In genomic region chr12:54200856-54201255, GRCm38 (mm10) we compare ENCODE assay signal across 8 mouse cellular contexts. TPM values are rescaled to one million over a fixed set of nuclear protein-coding genes. Genes with fewer than 3 reads are reported as not detected.
DNase-seq lines count a peak whose midpoint lies in the region; ATAC-seq and TF ChIP-seq lines count a peak whose summit lies in the region.

No protein-coding gene starts in this region.

- no peak for TF ChIP-seq CTCF in midbrain, postnatal 0 days (IDR thresholded peaks at IDR 0.05)
- no peak for TF ChIP-seq CTCF in stomach, postnatal 0 days (IDR thresholded peaks at IDR 0.05; ENCODE audit: low read depth)
- no peak for TF ChIP-seq CTCF in thymus, adult 2 months (IDR thresholded peaks at IDR 0.05; ENCODE audit: borderline replicate concordance, control insufficient read depth, extremely low read depth, insufficient read depth, low read length, poor library complexity)

- DNase-seq in heart, embryonic 10.5 days (ENCODE audit: low spot score), result no peak
- no peak for DNase-seq in heart, postnatal 25 days (ENCODE audit: low spot score)
- no peak for DNase-seq in midbrain, postnatal 0 days (ENCODE audit: low spot score)
- DNase-seq in midbrain, embryonic 11.5 days (ENCODE audit: low spot score, missing footprints), result no peak
- peak; percentile 71 for DNase-seq in induced T-regulatory cell, adult 2 months (ENCODE audit: low read depth)
- DNase-seq in stomach, postnatal 0 days (ENCODE audit: low spot score), result no peak
- no peak for DNase-seq in left cerebral cortex, postnatal 4 days
- no peak for DNase-seq in thymus, adult 2 months

- no peak for ATAC-seq in midbrain, postnatal 0 days (ENCODE audit: low FRiP score)
- ATAC-seq in midbrain, embryonic 11.5 days (ENCODE audit: low FRiP score), result no peak
- ATAC-seq in stomach, postnatal 0 days (ENCODE audit: low FRiP score, low TSS enrichment), result no peak

- TF ChIP-seq POLR2A in thymus, adult 2 months (IDR thresholded peaks at IDR 0.05; ENCODE audit: control insufficient read depth, extremely low read depth, insufficient read depth, low read length, poor library complexity), result no peak

- TF ChIP-seq EP300 in stomach, postnatal 0 days (optimal IDR thresholded peaks at IDR 0.05), result no peak

- no peak overlapping the region for H3K4me3 ChIP-seq in heart, embryonic 10.5 days
- H3K4me3 ChIP-seq in midbrain, postnatal 0 days (ENCODE audit: low read depth, low read length), result no peak overlapping the region
- no peak overlapping the region for H3K4me3 ChIP-seq in midbrain, embryonic 11.5 days (ENCODE audit: low read depth, low read length)
- H3K4me3 ChIP-seq in stomach, postnatal 0 days (ENCODE audit: low read depth, low read length), result peak overlapping the region; percentile 74
- H3K4me3 ChIP-seq in thymus, adult 2 months (ENCODE audit: control insufficient read depth, insufficient read depth, low read length), result no peak overlapping the region

- peaks cover 16% of the 10 kb centered on the region; the same call in 1 of the 2 replicates for H3K27me3 ChIP-seq in heart, embryonic 10.5 days (ENCODE audit: insufficient read depth, poor library complexity, severe bottlenecking)
- peaks cover 9% of the 10 kb centered on the region for H3K27me3 ChIP-seq in midbrain, postnatal 0 days (ENCODE audit: insufficient read depth, low read length)
- H3K27me3 ChIP-seq in midbrain, embryonic 11.5 days (ENCODE audit: control insufficient read depth, insufficient read depth, low read length), result peaks cover 20% of the 10 kb centered on the region
- H3K27me3 ChIP-seq in stomach, postnatal 0 days (ENCODE audit: control insufficient read depth, insufficient read depth, low read length), result no peaks in the 10 kb centered on the region
- no peaks in the 10 kb centered on the region for H3K27me3 ChIP-seq in thymus, adult 2 months (ENCODE audit: control insufficient read depth, insufficient read depth, low read length)

- peak overlapping the region; percentile 33; the same call in 1 of the 2 replicates for H3K27ac ChIP-seq in heart, embryonic 10.5 days
- H3K27ac ChIP-seq in midbrain, postnatal 0 days (ENCODE audit: low read depth, low read length), result no peak overlapping the region
- H3K27ac ChIP-seq in midbrain, embryonic 11.5 days (ENCODE audit: low read depth, low read length), result no peak overlapping the region
- H3K27ac ChIP-seq in stomach, postnatal 0 days (replicated peaks), result peak overlapping the region; percentile 63
- no peak overlapping the region for H3K27ac ChIP-seq in thymus, adult 2 months (ENCODE audit: control insufficient read depth, insufficient read depth, low read length)

- no peaks in the 10 kb centered on the region for H3K9me3 ChIP-seq in heart, embryonic 10.5 days
- no peaks in the 10 kb centered on the region for H3K9me3 ChIP-seq in midbrain, postnatal 0 days (ENCODE audit: low read length)
- no peaks in the 10 kb centered on the region for H3K9me3 ChIP-seq in midbrain, embryonic 11.5 days (ENCODE audit: control insufficient read depth, low read length)
- no peaks in the 10 kb centered on the region for H3K9me3 ChIP-seq in stomach, postnatal 0 days (ENCODE audit: control insufficient read depth, low read length)

- WGBS in heart, embryonic 10.5 days, result 40% methylated on average over 6 of the region's 6 CpGs
- WGBS in midbrain, postnatal 0 days, result 56% methylated on average over 6 of the region's 6 CpGs
- WGBS in midbrain, embryonic 11.5 days, result 70% methylated on average over 6 of the region's 6 CpGs
- WGBS in stomach, postnatal 0 days, result 21% methylated on average over 6 of the region's 6 CpGs
- WGBS in thymus, adult 2 months, result 6% methylated on average over 6 of the region's 6 CpGs

- intact Hi-C loops in heart, postnatal 25 days (cut with DNase I), result loop anchor here (5.0 to 10.0 kb wide), 2 partner anchors 201 to 344 kb away; no protein-coding TSS in a partner anchor
- intact Hi-C loops in left cerebral cortex, postnatal 4 days (cut with DNase I), result loop anchor here (10.0 kb wide), 2 partner anchors 154 to 294 kb away; no protein-coding TSS in a partner anchor

- H3K9ac ChIP-seq in midbrain, postnatal 0 days (replicated peaks; ENCODE audit: low read length, poor library complexity, severe bottlenecking), result no peak overlapping the region
- no peak overlapping the region for H3K9ac ChIP-seq in midbrain, embryonic 11.5 days (ENCODE audit: low read length)
- peak overlapping the region; percentile 32 for H3K9ac ChIP-seq in stomach, postnatal 0 days (ENCODE audit: low read length)

- no peaks in the 10 kb centered on the region for H3K36me3 ChIP-seq in heart, embryonic 10.5 days
- no peaks in the 10 kb centered on the region for H3K36me3 ChIP-seq in midbrain, postnatal 0 days (ENCODE audit: insufficient read depth, low read length)
- H3K36me3 ChIP-seq in midbrain, embryonic 11.5 days (ENCODE audit: control insufficient read depth, insufficient read depth, low read length), result no peaks in the 10 kb centered on the region
- no peaks in the 10 kb centered on the region for H3K36me3 ChIP-seq in stomach, postnatal 0 days (ENCODE audit: control insufficient read depth, insufficient read depth, low read length)
- no peaks in the 10 kb centered on the region for H3K36me3 ChIP-seq in thymus, adult 2 months (ENCODE audit: control insufficient read depth, insufficient read depth, low read length)

- H3K4me2 ChIP-seq in midbrain, postnatal 0 days (ENCODE audit: low read depth, low read length, poor library complexity, severe bottlenecking), result 0 out of 2 replicates have a peak overlapping the region, but pooled peaks have one; percentile 30
- H3K4me2 ChIP-seq in midbrain, embryonic 11.5 days, result no peak overlapping the region
- H3K4me2 ChIP-seq in stomach, postnatal 0 days (replicated peaks; ENCODE audit: low read depth), result peak overlapping the region; percentile 90

- H3K4me1 ChIP-seq in heart, embryonic 10.5 days, result peaks cover 38% of the 10 kb centered on the region
- H3K4me1 ChIP-seq in midbrain, postnatal 0 days (ENCODE audit: insufficient read depth, low read length), result peaks cover 5% of the 10 kb centered on the region; the same call in 1 of the 2 replicates
- peaks cover 5% of the 10 kb centered on the region for H3K4me1 ChIP-seq in midbrain, embryonic 11.5 days (ENCODE audit: control insufficient read depth, insufficient read depth, low read length)
- H3K4me1 ChIP-seq in stomach, postnatal 0 days (replicated peaks; ENCODE audit: control insufficient read depth, insufficient read depth), result peaks cover 14% of the 10 kb centered on the region
- H3K4me1 ChIP-seq in thymus, adult 2 months (replicated peaks; ENCODE audit: control insufficient read depth, insufficient read depth, low read length), result peaks cover 29% of the 10 kb centered on the region

RNA-seq across cellular contexts. Expression of gene Egln3, which starts 2.8 kb away (rescaled TPM):
- polyA plus RNA-seq in heart, embryonic 10.5 days (2016; fragmentation: Nextera tagmentation; extraction: Ambion mirVana), result 5.4 and 6.1 TPM in 2 replicates
- 10 to 100 TPM; 96.7 to 97.4 TPM for total RNA-seq in heart, postnatal 25 days (2021)
- 8.0 and 11.2 TPM in 2 replicates for total RNA-seq in midbrain, postnatal 0 days (2014; rRNA removed)
- 3.5 and 3.6 TPM in 2 replicates for polyA plus RNA-seq in midbrain, postnatal 0 days (2015; fragmentation: Nextera tagmentation; extraction: Ambion mirVana)
- 3.7 and 3.8 TPM in 2 replicates for polyA plus RNA-seq in midbrain, embryonic 11.5 days (2014; fragmentation: Nextera tagmentation; extraction: Ambion mirVana)
- polyA plus RNA-seq in stomach, postnatal 0 days (2015; fragmentation: Nextera tagmentation; extraction: Ambion mirVana), result 78.8 and 80.3 TPM in 2 replicates
- 10 to 100 TPM; 18.3 to 19.0 TPM for total RNA-seq in left cerebral cortex, postnatal 4 days (2021)
- 22.2 and 26.1 TPM in 2 replicates for polyA plus RNA-seq in thymus, adult 2 months (2012; rRNA removed)

Comparison
In these comparisons a context has a peak if more than half of its experiments do, and no peak if none do; other contexts are left out.
1. H3K27ac ChIP-seq: peak in heart, embryonic 10.5 days (single experiment) and stomach, postnatal 0 days (single experiment); none in midbrain, postnatal 0 days (single experiment), midbrain, embryonic 11.5 days (single experiment) and thymus, adult 2 months (single experiment).